8 mouse cellular contexts compared by ENCODE assay signal in the genomic region with DNA sequence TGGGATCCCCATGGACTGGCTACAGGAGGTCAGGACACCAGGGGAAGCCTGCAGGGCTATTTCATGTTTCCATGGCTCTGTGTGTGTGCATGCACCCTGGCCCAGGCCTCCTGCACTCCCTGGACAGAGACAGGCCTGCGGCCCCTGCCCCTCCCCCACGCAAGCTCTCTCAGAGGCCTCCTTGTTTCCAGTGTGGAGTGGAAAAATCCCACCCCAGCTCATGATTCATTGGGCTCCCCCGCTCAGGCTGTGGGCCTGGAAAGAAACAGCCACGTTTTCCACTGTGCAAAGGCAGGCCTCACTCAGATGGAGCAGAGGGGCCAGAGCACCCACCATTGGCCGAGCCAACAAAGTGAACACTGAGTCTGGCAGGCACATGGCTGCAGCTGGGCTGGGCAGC. TPM values are rescaled to one million over a fixed set of nuclear protein-coding genes. Genes with fewer than 3 reads are reported as not detected.
A peak's percentile ranks its signal among the peaks of the same experiment; 100 is the strongest.
DNase-seq lines count a peak whose midpoint lies in the region; ATAC-seq lines count a peak whose summit lies in the region.

No protein-coding gene starts in this region.

- H3K9me3 ChIP-seq in forebrain, embryonic 10.5 days: no peaks in the 10 kb centered on the region
- no peaks in the 10 kb centered on the region for H3K9me3 ChIP-seq in forebrain, embryonic 14.5 days (replicated peaks; ENCODE audit: control insufficient read depth, low read length)

- H3K4me1 ChIP-seq in forebrain, embryonic 10.5 days: peaks cover 38% of the 10 kb centered on the region
- peaks cover 16% of the 10 kb centered on the region for H3K4me1 ChIP-seq in forebrain, embryonic 14.5 days (ENCODE audit: control insufficient read depth, insufficient read depth, low read length)

- no peak overlapping the region for H3K9ac ChIP-seq in forebrain, embryonic 14.5 days (ENCODE audit: low read length)

- ATAC-seq in forebrain, embryonic 14.5 days: no peak

- H3K4me2 ChIP-seq in forebrain, embryonic 14.5 days (ENCODE audit: low read length): no peak overlapping the region

- H3K4me3 ChIP-seq in forebrain, embryonic 10.5 days: no peak overlapping the region
- no peak overlapping the region for H3K4me3 ChIP-seq in forebrain, embryonic 14.5 days (ENCODE audit: low read depth, low read length)

- H3K27me3 ChIP-seq in forebrain, embryonic 10.5 days (ENCODE audit: poor library complexity, severe bottlenecking): no peaks in the 10 kb centered on the region
- no peaks in the 10 kb centered on the region for H3K27me3 ChIP-seq in forebrain, embryonic 14.5 days (replicated peaks; ENCODE audit: control insufficient read depth, insufficient read depth, low read length)

- H3K27ac ChIP-seq in forebrain, embryonic 10.5 days: peak overlapping the region; percentile 65
- H3K27ac ChIP-seq in forebrain, embryonic 14.5 days (ENCODE audit: low read depth, low read length): no peak overlapping the region

- DNase-seq in forebrain, embryonic 10.5 days (ENCODE audit: extremely low spot score, low spot score): no peak
- DNase-seq in forebrain, embryonic 14.5 days (ENCODE audit: low spot score): no peak
- DNase-seq in adrenal gland, adult 8-10 months: peak; percentile 51
- DNase-seq in frontal cortex, adult 2 months (ENCODE audit: extremely low spot score in 1 of 2, low spot score in 1 of 2): peak; percentile 37 to 74
- DNase-seq in layer of hippocampus, adult 8-10 months (ENCODE audit: low spot score in 2 of 2): peak; percentile 69 to 70
- peak; percentile 27 for DNase-seq in neural tube, embryonic 10.5 days (ENCODE audit: extremely low spot score, low spot score)
- no peak for DNase-seq in c-Kit-positive CD71-positive TER-119-positive erythroid progenitor cells, embryonic 14.5 days (ENCODE audit: low spot score)
- DNase-seq in natural killer cell, adult 2 months (ENCODE audit: low spot score in 2 of 2): no peak

- peaks cover 19% of the 10 kb centered on the region for H3K36me3 ChIP-seq in forebrain, embryonic 10.5 days (replicated peaks)
- no peaks in the 10 kb centered on the region for H3K36me3 ChIP-seq in forebrain, embryonic 14.5 days (ENCODE audit: control insufficient read depth, insufficient read depth, low read length)

- WGBS in forebrain, embryonic 10.5 days: 72% methylated on average over 5 of the region's 5 CpGs
- 63% methylated on average over 5 of the region's 5 CpGs for WGBS in forebrain, embryonic 14.5 days

RNA-seq across cellular contexts. Expression of gene Col27a1, which starts 15.1 kb away (rescaled TPM):
- polyA plus RNA-seq in forebrain, embryonic 10.5 days (2016; fragmentation: Nextera tagmentation; extraction: Ambion mirVana): 2.8 and 3.1 TPM in 2 replicates
- 0.57 and 1.0 TPM in 2 replicates for polyA plus RNA-seq in forebrain, embryonic 14.5 days (2014; fragmentation: Nextera tagmentation; extraction: Ambion mirVana)
- total RNA-seq in adrenal gland, adult 8-10 months (2022): 10 to 100 TPM in 3 of 4 experiments, 1 to 10 TPM in 1; 9.8 to 32.3 (median 22.5) TPM
- 6.6 and 8.0 TPM in 2 replicates for polyA plus RNA-seq in frontal cortex, adult 2 months (2012; rRNA removed)
- 10 to 100 TPM in 1 of 4 experiments, 1 to 10 TPM in 3; 4.1 to 10.9 (median 7.8) TPM for total RNA-seq in layer of hippocampus, adult 8-10 months (2022)

RNA-seq across cellular contexts. Expression of gene Kif12, which starts 57.0 kb away (rescaled TPM):
- polyA plus RNA-seq in forebrain, embryonic 10.5 days (2016; fragmentation: Nextera tagmentation; extraction: Ambion mirVana): not detected in 2 replicates
- polyA plus RNA-seq in forebrain, embryonic 14.5 days (2014; fragmentation: Nextera tagmentation; extraction: Ambion mirVana): not detected in 2 replicates
- total RNA-seq in adrenal gland, adult 8-10 months (2022): not detected
- not detected in 2 replicates for polyA plus RNA-seq in frontal cortex, adult 2 months (2012; rRNA removed)
- not detected for total RNA-seq in layer of hippocampus, adult 8-10 months (2022)

Comparison
In these comparisons a context has a peak if more than half of its experiments do, and no peak if none do; other contexts are left out.
1. DNase-seq: peak in adrenal gland, adult 8-10 months (single experiment), frontal cortex, adult 2 months (2 of 2), layer of hippocampus, adult 8-10 months (2 of 2) and neural tube, embryonic 10.5 days (single experiment); none in forebrain, embryonic 10.5 days (single experiment), forebrain, embryonic 14.5 days (single experiment), c-Kit-positive CD71-positive TER-119-positive erythroid progenitor cells, embryonic 14.5 days (single experiment) and natural killer cell, adult 2 months (0 of 2).